Mouse (Mus musculus) hindbrain, embryonic 14.5 days (tissue): Measurements from ENCODE around the gene Rpl23. TPM values are rescaled to one million over a fixed set of nuclear protein-coding genes. Genes with fewer than 3 reads are reported as not detected.

Experiments
- ATAC-seq: fragments of 200-750 bp; cut with Nextera tagmentation; 2 replicates; pipeline ENCODE4 v1.8.0; 2017; ENCODE audit warnings: moderate number of reproducible peaks, mild to moderate bottlenecking, moderate TSS enrichment, moderate library complexity; ENCODE audit not compliant: low FRiP score
- DNase-seq: peaks from one replicate; pipeline ENCODE4 v3.0.0-alpha.2; 2015; ENCODE audit warnings: low spot score
- H3K27ac ChIP-seq: fragments of 300-500 bp; sonication (generic); 2 replicates; pipeline ENCODE4 v1.5.1; 2014; ENCODE audit warnings: mild to moderate bottlenecking, moderate library complexity
- H3K27me3 ChIP-seq: fragments of 300-500 bp; sonication (generic); 2 replicates; pipeline ENCODE4 v1.6.1; 2014; ENCODE audit warnings: mild to moderate bottlenecking, low read length, mixed read lengths; ENCODE audit not compliant: control insufficient read depth, insufficient read depth
- H3K36me3 ChIP-seq: fragments of 300-500 bp; sonication (generic); replicated peaks from 2 replicates; pipeline ENCODE4 v1.6.1; 2014; ENCODE audit not compliant: control insufficient read depth, insufficient read depth
- H3K4me1 ChIP-seq: fragments of 300-500 bp; sonication (generic); replicated peaks from 2 replicates; pipeline ENCODE4 v1.6.1; 2014; ENCODE audit warnings: antibody characterized with exemption, low read length, mixed read lengths; ENCODE audit not compliant: control insufficient read depth, insufficient read depth
- H3K4me2 ChIP-seq: fragments of 300-500 bp; sonication (generic); replicated peaks from 2 replicates; pipeline ENCODE4 v1.6.1; 2014; ENCODE audit warnings: mild to moderate bottlenecking, moderate library complexity
- H3K4me3 ChIP-seq: fragments of 300-500 bp; sonication (generic); replicated peaks from 2 replicates; pipeline ENCODE4 v1.5.1; 2014; ENCODE audit warnings: mild to moderate bottlenecking, low read length
- H3K9ac ChIP-seq: fragments of 300-500 bp; sonication (generic); 2 replicates; pipeline ENCODE4 v1.6.1; 2014
- H3K9me3 ChIP-seq: fragments of 300-500 bp; sonication (generic); 2 replicates; pipeline ENCODE4 v1.6.1; 2016; ENCODE audit warnings: low read length; ENCODE audit not compliant: control insufficient read depth
- WGBS: fragments of 180-500 bp; shearing (Covaris S2); extraction: QIAGEN DNeasy Blood & Tissue Kit; methylation state at CpG from one replicate; pipeline ENCODE4 v1.1.7; 2014; 5-methylcytosine and 5-hydroxymethylcytosine counted together
- polyA plus RNA-seq: library from polyadenylated mRNA; unstranded; fragments of >200 nt; fragmentation: Nextera tagmentation; extraction: Ambion mirVana; gene quantifications from 2 replicates; pipeline ENCODE4 v1.2.1, GENCODE M21; 2014

The Rpl23 gene
- polyA plus RNA-seq = 324 and 419 TPM in 2 replicates

DNA sequence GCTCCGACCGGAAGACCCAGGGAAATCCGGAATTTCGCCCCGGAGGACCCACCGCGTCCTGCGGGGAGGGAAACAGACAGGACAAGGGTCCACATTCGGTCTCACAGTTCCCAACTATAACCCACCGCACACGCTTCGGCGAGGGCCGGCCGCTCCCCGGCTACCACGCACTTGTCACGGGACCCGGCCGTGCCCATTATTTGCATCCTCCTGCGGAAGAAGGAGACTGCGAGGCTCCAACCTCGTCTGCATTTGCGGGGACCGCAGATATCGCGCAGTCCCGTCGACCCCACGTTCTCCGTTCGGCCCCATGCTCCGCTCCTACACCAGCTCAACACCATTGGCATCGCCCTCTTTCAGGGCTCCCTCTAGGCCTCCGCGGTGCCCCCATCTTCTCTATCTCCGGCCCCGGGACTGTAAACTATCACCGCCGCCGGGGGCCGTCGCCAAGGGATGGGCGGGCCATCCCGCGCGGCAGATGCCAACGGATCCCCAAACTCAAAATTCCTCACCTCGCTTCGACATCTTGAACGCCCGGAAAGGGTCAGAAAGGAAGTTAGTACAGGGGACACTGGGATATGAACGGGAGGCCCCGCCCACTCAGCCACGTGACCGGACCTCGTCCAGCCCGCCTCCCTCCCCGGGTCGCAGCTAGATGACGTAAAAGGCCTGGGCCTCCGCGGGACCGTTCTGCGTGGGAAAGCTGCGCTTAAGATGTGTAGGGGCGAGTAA, at the start of gene Rpl23:
Gene Rpl23 (minus strand): TSS at position 606 of the 732 bp plus-strand sequence.
- Histone ChIP-seq H3K36me3 (peaks cover 41% of the 10 kb centered on the region), H3K4me2 (peak within 1 kb of the TSS; percentile 86), H3K4me3 (peak within 1 kb of the TSS; percentile 92), H3K27ac (peak within 1 kb of the TSS; percentile 95), H3K4me1 (peaks cover 19% of the 10 kb centered on the region; the same call in 1 of the 2 replicates), H3K27me3 (no peaks in the 10 kb centered on the region), H3K9ac (peak within 1 kb of the TSS; percentile 98), H3K9me3 (no peaks in the 10 kb centered on the region)
- WGBS = 0% methylated on average over 67 of the region's 67 CpGs
- peak; percentile 94 for ATAC-seq
- peak; percentile 100 for DNase-seq

DNA sequence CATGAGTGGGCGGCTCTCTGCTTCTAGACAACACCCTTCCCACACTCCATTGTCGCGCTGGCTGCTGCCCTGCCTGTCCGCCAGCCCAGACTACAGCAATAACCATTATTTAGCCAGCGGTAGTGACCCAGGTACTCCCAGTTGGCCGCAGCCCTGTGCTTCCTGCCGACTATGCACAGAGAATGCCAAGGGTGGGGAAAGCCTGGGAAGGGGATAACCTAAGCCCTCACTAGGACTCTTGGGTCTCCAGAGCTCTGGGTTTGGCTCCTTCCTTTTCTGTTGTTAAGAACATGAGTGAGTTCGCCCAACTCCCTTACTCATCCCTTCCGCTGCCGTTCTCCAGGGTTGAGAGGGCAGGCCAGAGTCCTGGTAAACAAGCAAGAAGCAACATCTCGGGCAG, 49.8 kb upstream of the Rpl23 start:
- no peak for DNase-seq
- H3K4me2 ChIP-seq = no peak overlapping the region
- no peaks in the 10 kb centered on the region for H3K9me3 ChIP-seq
- no peak overlapping the region for H3K9ac ChIP-seq
- no peak overlapping the region for H3K4me3 ChIP-seq
- 75% methylated on average over 11 of the region's 11 CpGs for WGBS
- no peaks in the 10 kb centered on the region for H3K27me3 ChIP-seq
- no peak for ATAC-seq
- H3K27ac ChIP-seq = no peak overlapping the region
- peaks cover 82% of the 10 kb centered on the region for H3K36me3 ChIP-seq
- no peaks in the 10 kb centered on the region for H3K4me1 ChIP-seq

DNA sequence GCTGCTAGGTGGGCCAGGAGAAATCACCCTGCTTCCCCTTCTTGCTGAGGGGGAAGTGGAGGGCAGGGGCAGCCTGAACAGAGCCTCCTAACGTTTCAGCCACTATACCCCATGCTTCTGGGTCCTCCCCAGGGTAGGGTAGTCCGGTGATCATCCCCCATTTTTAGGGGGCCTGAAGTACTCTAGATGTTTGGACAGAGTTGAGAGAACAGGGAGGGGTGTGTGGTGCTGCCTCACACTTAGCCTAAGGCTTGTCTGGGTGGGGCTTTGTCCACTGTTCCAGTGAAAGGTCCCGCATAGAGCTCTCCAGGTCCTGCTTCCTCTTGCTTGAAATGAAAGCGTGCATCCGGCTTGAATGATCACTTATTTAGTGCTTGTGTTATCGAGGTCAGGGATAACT, 48.3 kb upstream of the Rpl23 start:
- no peak overlapping the region for H3K4me2 ChIP-seq
- 84% methylated on average over 6 of the region's 6 CpGs for WGBS
- no peaks in the 10 kb centered on the region for H3K9me3 ChIP-seq
- no peak for ATAC-seq
- no peak overlapping the region for H3K9ac ChIP-seq
- H3K4me3 ChIP-seq = no peak overlapping the region
- H3K36me3 ChIP-seq = peaks cover 82% of the 10 kb centered on the region
- H3K27ac ChIP-seq = no peak overlapping the region
- H3K4me1 ChIP-seq = no peaks in the 10 kb centered on the region
- no peak for DNase-seq
- no peaks in the 10 kb centered on the region for H3K27me3 ChIP-seq

DNA sequence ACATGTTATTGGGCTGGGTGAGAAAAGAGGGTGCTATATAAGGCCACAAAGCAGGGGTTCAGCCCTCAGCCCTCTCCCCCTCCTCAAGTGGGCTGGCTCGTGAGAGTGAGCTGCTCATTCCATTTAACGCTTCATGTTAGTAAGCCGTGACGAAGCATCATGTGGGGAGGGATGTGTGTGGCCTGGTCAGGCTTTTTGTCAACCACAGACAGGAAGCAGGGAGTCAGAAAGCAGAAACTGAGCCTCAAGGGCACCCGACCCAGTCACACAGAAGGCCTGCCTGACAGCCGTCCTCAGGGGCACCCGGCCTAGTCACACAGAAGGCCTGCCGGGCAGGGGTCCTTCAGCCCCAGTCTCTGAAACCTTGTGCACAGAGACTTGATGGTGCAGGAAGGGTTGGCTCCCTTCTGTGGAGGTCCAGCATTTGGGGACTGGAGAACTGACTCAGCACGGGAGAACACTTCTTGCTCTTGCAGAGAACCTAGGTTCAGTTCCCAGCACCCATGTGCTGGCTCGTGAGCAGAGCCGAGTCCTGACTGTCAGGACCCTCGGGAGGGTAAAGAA, 47.8 kb upstream of the Rpl23 start:
- no peaks in the 10 kb centered on the region for H3K9me3 ChIP-seq
- no peak overlapping the region for H3K4me2 ChIP-seq
- DNase-seq = no peak
- no peak overlapping the region for H3K27ac ChIP-seq
- peaks cover 82% of the 10 kb centered on the region for H3K36me3 ChIP-seq
- no peak for ATAC-seq
- 83% methylated on average over 12 of the region's 12 CpGs for WGBS
- no peak overlapping the region for H3K9ac ChIP-seq
- H3K27me3 ChIP-seq = no peaks in the 10 kb centered on the region
- no peak overlapping the region for H3K4me3 ChIP-seq
- H3K4me1 ChIP-seq = 0 out of 2 replicates have a peak, but pooled peaks cover 3% of the 10 kb centered on the region

DNA sequence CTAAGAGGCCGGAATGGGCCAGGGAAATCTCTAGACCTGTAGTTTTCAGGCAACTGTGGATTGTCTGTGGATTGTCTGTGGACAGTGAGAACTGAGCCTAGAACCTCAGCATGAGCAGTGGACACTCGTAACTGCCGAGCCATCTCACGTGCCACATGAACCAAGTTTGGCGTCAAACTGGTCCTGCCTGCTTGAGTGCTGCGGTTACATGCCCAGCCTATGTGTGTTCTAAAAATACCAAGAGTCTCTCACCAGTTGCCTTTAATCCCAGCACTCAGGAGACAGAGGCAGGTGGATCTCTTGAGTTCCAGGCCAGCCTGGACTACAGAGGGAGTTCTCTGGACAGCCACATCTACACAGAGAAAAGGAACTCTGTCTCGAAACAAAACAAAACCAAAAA, 47.1 kb upstream of the Rpl23 start:
- Histone ChIP-seq H3K4me1 (0 out of 2 replicates have a peak, but pooled peaks cover 3% of the 10 kb centered on the region), H3K4me2 (no peak overlapping the region), H3K9ac (no peak overlapping the region), H3K27me3 (no peaks in the 10 kb centered on the region), H3K27ac (no peak overlapping the region), H3K4me3 (no peak overlapping the region), H3K36me3 (peaks cover 82% of the 10 kb centered on the region), H3K9me3 (no peaks in the 10 kb centered on the region)
- 94% methylated on average over 7 of the region's 7 CpGs for WGBS
- DNase-seq (no peak), ATAC-seq (no peak)

DNA sequence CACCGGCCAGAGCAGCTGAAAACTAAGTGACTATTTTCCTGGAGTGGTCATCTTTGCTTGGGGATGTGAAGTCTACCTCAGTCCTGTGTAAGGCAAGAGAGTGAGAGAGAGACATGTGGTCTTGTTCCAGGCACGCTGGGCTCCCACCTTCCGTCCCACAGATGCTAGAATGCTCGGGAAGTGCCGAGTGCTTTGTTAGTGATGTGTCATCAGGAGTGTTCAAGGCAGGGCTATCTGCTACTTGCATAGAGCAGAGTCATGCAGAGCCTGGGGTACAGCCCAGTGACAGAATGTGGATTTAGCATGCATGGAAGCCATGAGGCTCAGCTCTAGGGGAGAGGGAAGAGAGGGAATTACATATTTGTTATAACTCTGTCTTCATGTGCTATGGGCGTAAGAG, 45.4 kb upstream of the Rpl23 start:
- no peak overlapping the region for H3K9ac ChIP-seq
- H3K36me3 ChIP-seq = peaks cover 74% of the 10 kb centered on the region
- H3K27me3 ChIP-seq = no peaks in the 10 kb centered on the region
- no peak overlapping the region for H3K4me2 ChIP-seq
- WGBS = 93% methylated on average over 6 of the region's 6 CpGs
- H3K4me1 ChIP-seq = 0 out of 2 replicates have a peak, but pooled peaks cover 3% of the 10 kb centered on the region
- ATAC-seq = no peak
- no peak for DNase-seq
- no peaks in the 10 kb centered on the region for H3K9me3 ChIP-seq
- H3K4me3 ChIP-seq = no peak overlapping the region
- no peak overlapping the region for H3K27ac ChIP-seq

DNA sequence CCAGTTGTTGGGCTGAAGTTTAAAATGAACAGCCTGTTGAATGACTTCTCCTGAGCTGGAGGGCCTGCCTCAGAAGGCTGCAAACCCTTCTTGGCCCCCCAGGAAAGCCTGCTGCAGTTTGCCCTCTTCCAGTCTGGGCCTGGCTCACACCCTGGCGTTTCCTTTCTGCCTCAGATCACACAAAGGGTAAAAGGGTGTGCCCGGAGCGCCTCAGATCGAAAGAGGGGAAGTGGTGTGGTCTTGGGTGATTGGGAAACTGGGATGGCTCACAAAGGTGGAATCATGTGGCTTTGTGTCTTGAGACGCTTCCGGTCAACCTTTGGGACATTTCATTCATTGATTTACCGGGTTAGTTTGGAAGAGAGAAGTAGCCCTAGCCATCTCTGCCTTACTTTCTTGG, 44.2 kb upstream of the Rpl23 start:
- peaks cover 70% of the 10 kb centered on the region for H3K36me3 ChIP-seq
- no peak for ATAC-seq
- no peak overlapping the region for H3K9ac ChIP-seq
- no peak overlapping the region for H3K4me3 ChIP-seq
- no peaks in the 10 kb centered on the region for H3K9me3 ChIP-seq
- H3K27me3 ChIP-seq = no peaks in the 10 kb centered on the region
- no peak overlapping the region for H3K4me2 ChIP-seq
- no peak for DNase-seq
- no peak overlapping the region for H3K27ac ChIP-seq
- H3K4me1 ChIP-seq = 0 out of 2 replicates have a peak, but pooled peaks cover 3% of the 10 kb centered on the region
- 84% methylated on average over 7 of the region's 7 CpGs for WGBS

DNA sequence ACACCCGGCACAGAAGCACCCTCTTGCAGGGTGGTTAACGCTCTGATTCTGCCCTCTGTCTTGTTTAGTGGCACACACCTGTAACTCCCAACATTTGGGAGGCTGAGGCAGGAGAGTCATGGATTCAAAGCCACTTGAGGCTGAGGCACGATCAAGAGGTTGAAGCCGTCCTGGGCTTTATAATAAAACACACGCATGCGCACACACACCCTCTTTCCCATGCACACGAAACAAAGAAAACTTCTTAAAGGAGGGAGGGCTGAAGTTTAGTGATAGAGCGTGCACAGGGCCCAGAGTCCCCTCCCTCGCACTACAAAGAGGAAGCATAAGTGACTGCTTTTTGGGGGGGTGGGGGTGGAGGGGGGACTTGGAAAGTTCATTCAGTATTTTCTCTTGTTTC, 43.7 kb upstream of the Rpl23 start:
- WGBS = 87% methylated on average over 9 of the region's 9 CpGs
- Histone ChIP-seq H3K4me1 (0 out of 2 replicates have a peak, but pooled peaks cover 3% of the 10 kb centered on the region), H3K27me3 (no peaks in the 10 kb centered on the region), H3K27ac (no peak overlapping the region), H3K4me3 (no peak overlapping the region), H3K9me3 (no peaks in the 10 kb centered on the region), H3K4me2 (no peak overlapping the region), H3K36me3 (peaks cover 73% of the 10 kb centered on the region), H3K9ac (no peak overlapping the region)
- DNase-seq (no peak), ATAC-seq (no peak)

DNA sequence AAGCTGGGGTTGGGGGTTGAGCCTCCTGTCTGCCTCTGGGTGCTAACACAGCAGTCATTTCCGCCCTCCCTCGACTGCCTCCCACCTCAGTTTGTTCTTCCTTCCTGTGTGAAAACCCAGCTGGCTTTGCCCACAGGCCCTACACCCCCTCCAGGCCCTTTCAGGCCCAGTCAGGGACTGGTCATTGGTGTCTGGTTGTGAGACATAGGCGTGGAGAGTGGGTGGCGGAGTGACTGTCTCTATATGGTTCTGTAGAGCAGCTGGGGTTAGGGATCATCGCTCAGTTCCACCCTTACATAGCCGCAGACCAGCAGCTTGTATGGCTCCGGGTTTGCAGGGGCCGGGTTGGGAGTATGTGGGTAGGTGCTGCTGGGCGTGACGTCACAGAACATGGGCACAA, 43.1 kb upstream of the Rpl23 start:
- ATAC-seq = no peak
- Histone ChIP-seq H3K9me3 (no peaks in the 10 kb centered on the region), H3K4me2 (no peak overlapping the region), H3K4me3 (no peak overlapping the region), H3K4me1 (0 out of 2 replicates have a peak, but pooled peaks cover 3% of the 10 kb centered on the region), H3K27ac (no peak overlapping the region), H3K36me3 (peaks cover 80% of the 10 kb centered on the region), H3K9ac (no peak overlapping the region), H3K27me3 (no peaks in the 10 kb centered on the region)
- no peak for DNase-seq
- WGBS = 85% methylated on average over 10 of the region's 10 CpGs
